Comparison of ENCODE assay signal across 8 mouse cellular contexts in the genomic region with DNA sequence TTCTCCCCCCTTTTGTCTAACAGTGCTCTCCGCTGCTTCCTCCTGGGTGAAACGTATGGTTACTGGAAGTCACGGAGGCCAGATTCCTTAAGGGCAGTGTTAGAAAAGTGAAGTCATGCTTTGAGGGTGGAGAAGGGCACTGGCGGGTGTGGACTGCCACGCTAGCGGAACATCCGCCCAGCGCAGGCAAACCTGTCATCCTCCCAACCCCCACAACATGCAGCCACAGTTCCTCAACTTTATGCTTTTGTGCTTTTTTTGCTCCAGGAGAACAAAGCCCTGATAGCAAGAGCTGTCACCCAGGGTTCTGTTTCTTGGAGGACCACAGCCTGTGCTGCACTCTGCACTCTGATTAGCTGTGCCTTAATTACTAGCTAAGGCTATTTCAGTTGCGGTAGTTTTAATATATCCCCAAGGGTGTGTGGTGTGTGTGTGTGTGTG. TPM values are rescaled to one million over a fixed set of nuclear protein-coding genes. Genes with fewer than 3 reads are reported as not detected.
A peak's percentile ranks its signal among the peaks of the same experiment; 100 is the strongest.
DNase-seq lines count a peak whose midpoint lies in the region; ATAC-seq and TF ChIP-seq lines count a peak whose summit lies in the region.

No protein-coding gene starts in this region.

- peak overlapping the region; percentile 39 for H3K9ac ChIP-seq in forebrain, embryonic 11.5 days (ENCODE audit: low read length)
- peak overlapping the region; percentile 71 for H3K9ac ChIP-seq in hindbrain, postnatal 0 days (replicated peaks; ENCODE audit: low read length)
- no peak overlapping the region for H3K9ac ChIP-seq in lung, embryonic 15.5 days
- H3K9ac ChIP-seq in neural tube, embryonic 14.5 days (replicated peaks; ENCODE audit: low read depth, low read length) = peak overlapping the region; percentile 68

- H3K4me1 ChIP-seq in bone marrow, adult 2 months (ENCODE audit: control insufficient read depth, insufficient read depth, low read length) = no peaks in the 10 kb centered on the region; the same call in 1 of the 2 replicates
- peaks cover 13% of the 10 kb centered on the region; the same call in 1 of the 2 replicates for H3K4me1 ChIP-seq in forebrain, embryonic 11.5 days (replicated peaks; ENCODE audit: control insufficient read depth, insufficient read depth, low read length)
- peaks cover 27% of the 10 kb centered on the region for H3K4me1 ChIP-seq in hindbrain, postnatal 0 days (ENCODE audit: insufficient read depth, low read length)
- peaks cover 9% of the 10 kb centered on the region; the same call in 1 of the 2 replicates for H3K4me1 ChIP-seq in lung, embryonic 15.5 days
- peaks cover 39% of the 10 kb centered on the region for H3K4me1 ChIP-seq in neural tube, embryonic 14.5 days (ENCODE audit: control insufficient read depth, insufficient read depth, low read length)

- ATAC-seq in forebrain, embryonic 11.5 days (replicated peaks; ENCODE audit: low FRiP score) = peak; percentile 22; the same call in 1 of the 2 replicates
- peak; percentile 34; the same call in 1 of the 2 replicates for ATAC-seq in hindbrain, postnatal 0 days
- no peak for ATAC-seq in lung, embryonic 15.5 days (ENCODE audit: borderline replicate concordance, extremely low read depth, low FRiP score, low TSS enrichment)
- ATAC-seq in neural tube, embryonic 14.5 days (ENCODE audit: low read depth) = no peak

- peak; percentile 3 for DNase-seq in kidney, adult 9 months
- DNase-seq in kidney, adult 18-20 months = no peak
- peak; percentile 64 for DNase-seq in forebrain, embryonic 11.5 days (ENCODE audit: low spot score)
- peak; percentile 45 for DNase-seq in hindbrain, postnatal 0 days (ENCODE audit: low spot score)
- no peak for DNase-seq in gastrocnemius, adult 18-20 months (ENCODE audit: low spot score)

- H3K4me2 ChIP-seq in forebrain, embryonic 11.5 days (ENCODE audit: low read depth, low read length, severe bottlenecking) = peak overlapping the region; percentile 63
- H3K4me2 ChIP-seq in hindbrain, postnatal 0 days (ENCODE audit: low read depth, low read length) = peak overlapping the region; percentile 82
- H3K4me2 ChIP-seq in lung, embryonic 15.5 days = peak overlapping the region; percentile 40
- peak overlapping the region; percentile 79 for H3K4me2 ChIP-seq in neural tube, embryonic 14.5 days (ENCODE audit: low read depth, low read length)

- no peak overlapping the region for H3K4me3 ChIP-seq in bone marrow, adult 2 months (replicated peaks; ENCODE audit: control insufficient read depth, low read depth, low read length)
- H3K4me3 ChIP-seq in forebrain, embryonic 11.5 days (ENCODE audit: low read depth, low read length) = peak overlapping the region; percentile 38
- H3K4me3 ChIP-seq in hindbrain, postnatal 0 days (ENCODE audit: low read length) = peak overlapping the region; percentile 63
- no peak overlapping the region for H3K4me3 ChIP-seq in lung, embryonic 15.5 days
- peak overlapping the region; percentile 58 for H3K4me3 ChIP-seq in neural tube, embryonic 14.5 days (ENCODE audit: low read depth, low read length)

- no peak for TF ChIP-seq CTCF in bone marrow, adult 2 months (IDR thresholded peaks at IDR 0.05; ENCODE audit: control insufficient read depth, insufficient read depth, low read length)
- no peak for TF ChIP-seq CTCF in hindbrain, postnatal 0 days (IDR thresholded peaks at IDR 0.05; ENCODE audit: low read depth)

- H3K36me3 ChIP-seq in forebrain, embryonic 11.5 days (ENCODE audit: control insufficient read depth, insufficient read depth, low read length) = no peaks in the 10 kb centered on the region
- H3K36me3 ChIP-seq in hindbrain, postnatal 0 days (ENCODE audit: insufficient read depth, low read length) = no peaks in the 10 kb centered on the region
- H3K36me3 ChIP-seq in lung, embryonic 15.5 days = no peaks in the 10 kb centered on the region
- H3K36me3 ChIP-seq in neural tube, embryonic 14.5 days (ENCODE audit: control insufficient read depth, insufficient read depth, low read length) = no peaks in the 10 kb centered on the region

- H3K27ac ChIP-seq in bone marrow, adult 2 months (ENCODE audit: control insufficient read depth, insufficient read depth, low read depth, low read length, poor library complexity) = no peak overlapping the region
- H3K27ac ChIP-seq in forebrain, embryonic 11.5 days (ENCODE audit: low read depth, low read length) = peak overlapping the region; percentile 62; the same call in 1 of the 2 replicates
- peak overlapping the region; percentile 83 for H3K27ac ChIP-seq in hindbrain, postnatal 0 days
- H3K27ac ChIP-seq in lung, embryonic 15.5 days = no peak overlapping the region
- H3K27ac ChIP-seq in neural tube, embryonic 14.5 days (ENCODE audit: low read depth, low read length) = peak overlapping the region; percentile 90

- WGBS in bone marrow, adult 2 months = under 1% methylated on average over 9 of the region's 9 CpGs
- 15% methylated on average over 9 of the region's 9 CpGs for WGBS in forebrain, embryonic 11.5 days
- 5% methylated on average over 9 of the region's 9 CpGs for WGBS in hindbrain, postnatal 0 days
- WGBS in lung, embryonic 15.5 days = 36% methylated on average over 9 of the region's 9 CpGs
- WGBS in neural tube, embryonic 14.5 days = 5% methylated on average over 9 of the region's 9 CpGs

- no peaks in the 10 kb centered on the region for H3K9me3 ChIP-seq in forebrain, embryonic 11.5 days (ENCODE audit: control insufficient read depth, low read length)
- H3K9me3 ChIP-seq in hindbrain, postnatal 0 days (ENCODE audit: low read length) = no peaks in the 10 kb centered on the region
- H3K9me3 ChIP-seq in lung, embryonic 15.5 days = no peaks in the 10 kb centered on the region
- no peaks in the 10 kb centered on the region for H3K9me3 ChIP-seq in neural tube, embryonic 14.5 days (ENCODE audit: control insufficient read depth, low read length)

- no peaks in the 10 kb centered on the region for H3K27me3 ChIP-seq in forebrain, embryonic 11.5 days (ENCODE audit: control insufficient read depth, insufficient read depth, low read length)
- no peaks in the 10 kb centered on the region for H3K27me3 ChIP-seq in hindbrain, postnatal 0 days (ENCODE audit: insufficient read depth, low read length)
- H3K27me3 ChIP-seq in lung, embryonic 15.5 days = no peaks in the 10 kb centered on the region
- H3K27me3 ChIP-seq in neural tube, embryonic 14.5 days (ENCODE audit: control insufficient read depth, insufficient read depth, low read length) = no peaks in the 10 kb centered on the region

- TF ChIP-seq POLR2A in bone marrow, adult 2 months (IDR thresholded peaks at IDR 0.05; ENCODE audit: borderline replicate concordance, control insufficient read depth, low read depth, low read length) = peak; percentile 26; the same call in 1 of the 2 replicates

RNA-seq across cellular contexts. Expression of a gene that starts 2.0 kb away (rescaled TPM):
- 0.37 TPM in 1 of 2 replicates, not detected in the other for polyA plus RNA-seq in bone marrow, adult 2 months (2011; ENCODE audit: insufficient read depth, insufficient read length, low replicate concordance, missing spikeins)
- polyA plus RNA-seq in forebrain, embryonic 11.5 days (2014; fragmentation: Nextera tagmentation; extraction: Ambion mirVana) = 11.6 and 13.2 TPM in 2 replicates
- total RNA-seq in hindbrain, postnatal 0 days (2014; rRNA removed) = 77.3 and 87.2 TPM in 2 replicates
- 19.9 and 21.3 TPM in 2 replicates for polyA plus RNA-seq in hindbrain, postnatal 0 days (2015; fragmentation: Nextera tagmentation; extraction: Ambion mirVana)
- 0.81 and 0.89 TPM in 2 replicates for polyA plus RNA-seq in lung, embryonic 15.5 days (2015; fragmentation: Nextera tagmentation; extraction: Ambion mirVana)
- polyA plus RNA-seq in neural tube, embryonic 14.5 days (2014; fragmentation: Nextera tagmentation; extraction: Ambion mirVana) = 40.4 and 44.0 TPM in 2 replicates
- total RNA-seq in gastrocnemius, adult 18-20 months (2021) = 10 to 100 TPM; 32.6 to 36.5 TPM

Comparison
In these comparisons a context has a peak if more than half of its experiments do, and no peak if none do; other contexts are left out.
1. DNase-seq: peak in kidney, adult 9 months (single experiment), forebrain, embryonic 11.5 days (single experiment) and hindbrain, postnatal 0 days (single experiment); none in kidney, adult 18-20 months (single experiment) and gastrocnemius, adult 18-20 months (single experiment).
2. H3K27ac ChIP-seq: peak in forebrain, embryonic 11.5 days (single experiment), hindbrain, postnatal 0 days (single experiment) and neural tube, embryonic 14.5 days (single experiment); none in bone marrow, adult 2 months (single experiment) and lung, embryonic 15.5 days (single experiment).
3. H3K4me3 ChIP-seq: peak in forebrain, embryonic 11.5 days (single experiment), hindbrain, postnatal 0 days (single experiment) and neural tube, embryonic 14.5 days (single experiment); none in bone marrow, adult 2 months (single experiment) and lung, embryonic 15.5 days (single experiment).
4. ATAC-seq: peak in forebrain, embryonic 11.5 days (single experiment) and hindbrain, postnatal 0 days (single experiment); none in lung, embryonic 15.5 days (single experiment) and neural tube, embryonic 14.5 days (single experiment).
5. Peak in every context shown above with its lines, with median percentiles within 50 percentile points of each other: H3K4me2 ChIP-seq.